Mouse (Mus musculus) kidney, embryonic 16.5 days (tissue): Measurements from ENCODE around the gene Mga. TPM values are rescaled to one million over a fixed set of nuclear protein-coding genes. Genes with fewer than 3 reads are reported as not detected.

Source experiments
- ATAC-seq: fragments of 200-750 bp; cut with Nextera tagmentation; 2 replicates; pipeline ENCODE4 v1.8.0; 2017; ENCODE audit warnings: moderate TSS enrichment; ENCODE audit not compliant: low FRiP score, low TSS enrichment
- H3K27ac ChIP-seq: fragments of 300-500 bp; sonication (generic); 2 replicates; pipeline ENCODE4 v1.5.1; 2014; ENCODE audit warnings: low read length
- H3K27me3 ChIP-seq: fragments of 300-500 bp; sonication (generic); 2 replicates; pipeline ENCODE4 v1.6.1; 2014; ENCODE audit warnings: low read length, control low read depth, mixed read lengths; ENCODE audit not compliant: insufficient read depth
- H3K36me3 ChIP-seq: fragments of 300-500 bp; sonication (generic); 2 replicates; pipeline ENCODE4 v1.6.1; 2014; ENCODE audit warnings: low read length, control low read depth, mixed read lengths; ENCODE audit not compliant: insufficient read depth
- H3K4me1 ChIP-seq: fragments of 300-500 bp; sonication (generic); 2 replicates; pipeline ENCODE4 v1.6.1; 2014; ENCODE audit warnings: low read length, control low read depth, mixed read lengths; ENCODE audit not compliant: insufficient read depth
- H3K4me2 ChIP-seq: fragments of 300-500 bp; sonication (generic); replicated peaks from 2 replicates; pipeline ENCODE4 v1.6.1; 2014; ENCODE audit warnings: low read depth, low read length
- H3K4me3 ChIP-seq: fragments of 300-500 bp; sonication (generic); 2 replicates; pipeline ENCODE4 v1.5.1; 2014; ENCODE audit warnings: mild to moderate bottlenecking, low read length
- H3K9ac ChIP-seq: fragments of 300-500 bp; sonication (generic); replicated peaks from 2 replicates; pipeline ENCODE4 v1.6.1; 2014; ENCODE audit warnings: low read length
- H3K9me3 ChIP-seq: fragments of 300-500 bp; sonication (generic); 2 replicates; pipeline ENCODE4 v1.6.1; 2016; ENCODE audit warnings: low read length, control low read depth
- WGBS: fragments of 180-500 bp; shearing (Covaris S2); extraction: QIAGEN DNeasy Blood & Tissue Kit; methylation state at CpG from one replicate; pipeline ENCODE4 v1.1.7; 2014; 5-methylcytosine and 5-hydroxymethylcytosine counted together
- polyA plus RNA-seq: library from polyadenylated mRNA; unstranded; fragments of >200 nt; fragmentation: Nextera tagmentation; extraction: Ambion mirVana; gene quantifications from 2 replicates; pipeline ENCODE4 v1.2.1, GENCODE M21; 2015

Mga gene
- polyA plus RNA-seq, result 24.7 and 28.3 TPM in 2 replicates

- peak within 1 kb of the TSS; percentile 70 for H3K9ac ChIP-seq
- H3K4me1 ChIP-seq, result peaks cover 20% of the 10 kb centered on the region
- under 1% methylated on average over 58 of the region's 58 CpGs for WGBS
- H3K36me3 ChIP-seq, result 0 out of 2 replicates have a peak, but pooled peaks cover 2% of the 10 kb centered on the region
- H3K9me3 ChIP-seq, result no peaks in the 10 kb centered on the region
- peak; percentile 98 for ATAC-seq
- H3K4me2 ChIP-seq, result peak within 1 kb of the TSS; percentile 98
- peak within 1 kb of the TSS; percentile 94 for H3K27ac ChIP-seq
- H3K4me3 ChIP-seq, result peak within 1 kb of the TSS; percentile 68
- H3K27me3 ChIP-seq, result no peaks in the 10 kb centered on the region
Measured at GRCm38 (mm10) chr2:119897090-119897732, at the start of gene Mga. Gene Mga, plus strand, starts transcription at chr2:119897228.

- no peaks in the 10 kb centered on the region for H3K36me3 ChIP-seq
- no peak overlapping the region for H3K4me3 ChIP-seq
- no peaks in the 10 kb centered on the region for H3K9me3 ChIP-seq
- no peaks in the 10 kb centered on the region for H3K27me3 ChIP-seq
- 83% methylated on average over 4 of the region's 4 CpGs for WGBS
- H3K9ac ChIP-seq, result no peak overlapping the region
- no peak for ATAC-seq
- H3K4me1 ChIP-seq, result no peaks in the 10 kb centered on the region
- no peak overlapping the region for H3K4me2 ChIP-seq
- no peak overlapping the region for H3K27ac ChIP-seq
Measured at GRCm38 (mm10) chr2:119853811-119854210, 43.2 kb upstream of the Mga start.

GRCm38 (mm10) chr2:119855310-119855850, 41.6 kb upstream of the Mga start:
- no peak for ATAC-seq
- H3K9me3 ChIP-seq, result no peaks in the 10 kb centered on the region
- no peak overlapping the region for H3K27ac ChIP-seq
- H3K9ac ChIP-seq, result no peak overlapping the region
- no peaks in the 10 kb centered on the region for H3K4me1 ChIP-seq
- H3K36me3 ChIP-seq, result no peaks in the 10 kb centered on the region
- H3K4me3 ChIP-seq, result no peak overlapping the region
- 60% methylated on average over 6 of the region's 6 CpGs for WGBS
- H3K27me3 ChIP-seq, result no peaks in the 10 kb centered on the region
- no peak overlapping the region for H3K4me2 ChIP-seq

- Histone ChIP-seq H3K27ac (no peak overlapping the region), H3K9ac (no peak overlapping the region), H3K27me3 (no peaks in the 10 kb centered on the region), H3K4me2 (no peak overlapping the region), H3K4me3 (no peak overlapping the region), H3K36me3 (no peaks in the 10 kb centered on the region), H3K4me1 (no peaks in the 10 kb centered on the region), H3K9me3 (no peaks in the 10 kb centered on the region)
- WGBS, result 85% methylated on average over 2 of the region's 2 CpGs
- ATAC-seq, result no peak
Measured at GRCm38 (mm10) chr2:119857341-119857740, 39.7 kb upstream of the Mga start.

- Histone ChIP-seq H3K9me3 (no peaks in the 10 kb centered on the region), H3K4me2 (no peak overlapping the region), H3K27me3 (0 out of 2 replicates have a peak, but pooled peaks cover 4% of the 10 kb centered on the region), H3K27ac (no peak overlapping the region), H3K4me3 (no peak overlapping the region), H3K36me3 (no peaks in the 10 kb centered on the region), H3K9ac (no peak overlapping the region), H3K4me1 (no peaks in the 10 kb centered on the region)
- 67% methylated on average over 4 of the region's 4 CpGs for WGBS
- no peak for ATAC-seq
Measured at GRCm38 (mm10) chr2:119864484-119864883, 32.5 kb upstream of the Mga start.

- Histone ChIP-seq H3K9ac (peak overlapping the region; percentile 79), H3K9me3 (no peaks in the 10 kb centered on the region), H3K4me2 (peak overlapping the region; percentile 99), H3K4me1 (peaks cover 9% of the 10 kb centered on the region; the same call in 1 of the 2 replicates), H3K27me3 (0 out of 2 replicates have a peak, but pooled peaks cover 6% of the 10 kb centered on the region), H3K27ac (0 out of 2 replicates have a peak overlapping the region, but pooled peaks have one; percentile 20), H3K4me3 (peak overlapping the region; percentile 60), H3K36me3 (no peaks in the 10 kb centered on the region)
- peak; percentile 90 for ATAC-seq
- WGBS, result under 1% methylated on average over 71 of the region's 73 CpGs
Measured at GRCm38 (mm10) chr2:119872371-119873104, 24.5 kb upstream of the Mga start.

- 0 out of 2 replicates have a peak overlapping the region, but pooled peaks have one; percentile 20 for H3K27ac ChIP-seq
- H3K36me3 ChIP-seq, result no peaks in the 10 kb centered on the region
- peak overlapping the region; percentile 99 for H3K4me2 ChIP-seq
- ATAC-seq, result peak; percentile 89
- peak overlapping the region; percentile 60 for H3K4me3 ChIP-seq
- H3K9me3 ChIP-seq, result no peaks in the 10 kb centered on the region
- peak overlapping the region; percentile 79 for H3K9ac ChIP-seq
- H3K27me3 ChIP-seq, result 0 out of 2 replicates have a peak, but pooled peaks cover 6% of the 10 kb centered on the region
- peaks cover 9% of the 10 kb centered on the region; the same call in 1 of the 2 replicates for H3K4me1 ChIP-seq
- under 1% methylated on average over 39 of the region's 39 CpGs for WGBS
Measured at GRCm38 (mm10) chr2:119873105-119873464, 23.9 kb upstream of the Mga start.

GRCm38 (mm10) chr2:119875981-119876380, 21.0 kb upstream of the Mga start:
- Histone ChIP-seq H3K36me3 (no peaks in the 10 kb centered on the region), H3K27me3 (0 out of 2 replicates have a peak, but pooled peaks cover 2% of the 10 kb centered on the region), H3K4me1 (peaks cover 9% of the 10 kb centered on the region; the same call in 1 of the 2 replicates), H3K9me3 (no peaks in the 10 kb centered on the region), H3K4me3 (no peak overlapping the region), H3K27ac (no peak overlapping the region), H3K4me2 (no peak overlapping the region), H3K9ac (no peak overlapping the region)
- ATAC-seq, result no peak

- no peaks in the 10 kb centered on the region for H3K4me1 ChIP-seq
- H3K9me3 ChIP-seq, result no peaks in the 10 kb centered on the region
- no peak overlapping the region for H3K4me2 ChIP-seq
- no peaks in the 10 kb centered on the region for H3K36me3 ChIP-seq
- H3K27me3 ChIP-seq, result no peaks in the 10 kb centered on the region
- H3K9ac ChIP-seq, result no peak overlapping the region
- WGBS, result 90% methylated on average over 3 of the region's 3 CpGs
- no peak overlapping the region for H3K27ac ChIP-seq
- no peak overlapping the region for H3K4me3 ChIP-seq
- no peak for ATAC-seq
Measured at GRCm38 (mm10) chr2:119887201-119887600, 9.8 kb upstream of the Mga start.
